Mouse (Mus musculus) cerebellum, adult (tissue): ENCODE data around the gene Gm28374.
A peak's percentile ranks its signal among the peaks of the same experiment; 100 is the strongest.
"Not testable (repeated sequence)": the region's sequence is repeated elsewhere in the genome, so short reads cannot be mapped to it uniquely, and the experiment has no call there.

Source experiments
- ATAC-seq: cut with Nextera tagmentation; 2 replicates; pipeline ENCODE4 v1.9.2; 2017; ENCODE audit warnings: mild to moderate bottlenecking, moderate library complexity, mixed read lengths; ENCODE audit not compliant: insufficient number of reproducible peaks, low FRiP score, low TSS enrichment

Gm28374 gene

GRCm38 (mm10) chr19:6058513-6058912 is 23.5 kb downstream of the Gm28374 start:
- ATAC-seq, result no peak

DNA sequence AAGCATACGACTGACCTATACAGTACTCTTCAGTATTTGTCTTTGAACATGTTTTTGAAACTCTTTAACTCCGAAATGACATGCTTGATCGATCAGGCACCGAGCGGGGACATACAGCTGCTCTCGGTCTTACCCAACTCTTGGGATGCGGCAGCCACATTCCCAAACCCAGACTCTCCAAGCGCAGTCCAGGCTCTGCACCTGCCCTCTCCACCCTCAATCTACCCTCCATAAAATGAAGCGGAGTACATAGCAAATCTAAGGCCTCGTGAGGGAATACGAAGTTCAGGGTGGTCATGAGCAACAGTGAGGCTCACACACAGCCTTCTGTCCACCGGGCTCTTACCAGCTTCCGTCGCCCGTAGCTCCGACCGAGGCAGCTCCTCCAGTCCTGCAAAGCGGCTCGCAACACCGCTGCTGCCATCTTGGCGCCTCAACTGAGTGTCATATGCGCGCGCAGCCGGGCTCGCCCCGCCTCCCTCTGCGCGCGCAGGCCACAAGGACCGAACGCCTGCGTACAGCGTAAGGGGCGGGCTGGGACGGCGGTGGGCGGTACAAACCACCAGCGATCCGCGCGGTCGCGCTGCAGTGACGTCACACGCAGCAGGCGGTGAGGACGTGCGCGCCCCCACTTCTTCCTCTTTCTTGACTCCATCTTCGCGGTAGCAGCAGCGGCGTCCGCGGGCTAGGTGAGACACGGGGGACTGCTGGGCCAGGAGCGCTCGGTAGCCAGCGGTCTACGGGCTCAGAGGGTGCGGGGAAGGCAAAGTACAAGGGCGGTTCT is 24.6 kb downstream of the Gm28374 start, which contains the start of the genes Mrpl49 and Fau:
Mrpl49 (minus strand) TSS at position 473 of the 784 bp plus-strand sequence.
Fau (plus strand) TSS at position 532 of the 784 bp plus-strand sequence.
- peak; percentile 77; the same call in 1 of the 2 replicates for ATAC-seq

GRCm38 (mm10) chr19:6056696-6057095 is 25.4 kb downstream of the Gm28374 start:
- ATAC-seq, result no peak

- no peak for ATAC-seq
Observed at GRCm38 (mm10) chr19:6054296-6054695, 27.8 kb downstream of the Gm28374 start.

DNA sequence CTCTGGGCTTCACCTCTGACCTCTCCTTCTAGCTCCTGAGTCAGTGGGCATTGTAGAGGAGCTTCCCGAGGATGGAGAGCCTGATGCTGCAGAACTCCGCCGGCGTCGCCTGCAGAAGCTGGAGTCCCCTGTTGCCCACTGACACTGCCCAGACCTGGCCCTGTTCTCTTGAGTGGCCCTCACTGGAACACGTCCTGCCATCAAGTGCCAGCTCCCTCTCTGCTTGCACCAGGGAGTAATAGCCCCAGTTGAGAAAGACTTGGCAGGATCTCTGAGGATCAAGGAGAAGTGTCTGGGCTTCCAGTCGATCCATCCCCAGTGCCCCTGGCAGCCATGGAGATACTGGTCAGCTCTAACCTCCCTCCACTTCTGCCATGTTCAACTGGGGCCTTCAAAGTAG is 29.5 kb downstream of the Gm28374 start:
- no peak for ATAC-seq

DNA sequence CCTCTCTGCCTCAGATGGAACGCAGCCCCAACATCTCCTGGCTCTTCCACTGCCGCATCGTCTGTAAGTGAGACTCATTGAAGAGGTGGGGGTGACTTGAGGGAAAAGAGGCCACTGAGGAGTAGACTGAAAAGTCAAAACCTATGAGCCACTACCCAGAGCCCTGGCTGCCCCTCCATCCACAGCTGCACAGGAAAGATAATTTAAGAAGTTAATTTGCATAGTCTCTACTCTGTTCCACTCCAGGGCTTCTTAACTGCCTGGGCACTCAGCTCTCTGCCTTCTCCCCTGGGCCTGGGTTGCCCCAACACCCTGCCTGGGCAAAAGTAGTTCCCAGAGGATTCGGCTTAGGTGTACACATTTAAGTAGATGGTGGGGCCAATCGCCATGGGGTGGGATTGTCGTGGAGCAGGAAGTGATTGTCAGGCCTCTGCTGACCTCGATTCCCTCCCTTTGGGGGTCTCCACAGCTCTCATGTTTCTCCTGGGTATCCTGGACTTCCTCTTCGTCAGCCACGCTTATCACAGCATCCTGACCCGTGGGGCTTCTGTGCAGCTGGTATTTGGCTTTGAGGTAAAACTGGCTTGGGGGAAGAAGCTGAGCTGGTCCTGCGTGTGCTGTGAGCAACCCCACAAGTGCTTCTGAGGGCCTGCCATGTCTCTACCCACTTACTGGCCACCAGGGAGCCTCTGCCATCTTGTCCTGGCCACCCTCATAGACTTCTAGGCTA is 33.2 kb downstream of the Gm28374 start:
- ATAC-seq, result no peak

DNA sequence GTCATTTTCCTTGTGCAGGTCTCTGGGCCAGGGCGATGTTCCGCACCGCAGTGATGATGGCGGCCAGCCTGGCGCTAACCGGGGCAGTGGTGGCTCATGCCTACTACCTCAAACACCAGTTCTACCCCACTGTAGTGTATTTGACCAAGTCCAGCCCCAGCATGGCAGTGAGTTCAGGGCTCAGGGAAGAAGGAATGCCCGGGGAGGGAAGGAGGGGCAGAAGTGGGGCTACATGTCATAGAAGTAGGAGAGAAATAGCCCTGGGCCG is 34.2 kb downstream of the Gm28374 start:
- no peak for ATAC-seq

DNA sequence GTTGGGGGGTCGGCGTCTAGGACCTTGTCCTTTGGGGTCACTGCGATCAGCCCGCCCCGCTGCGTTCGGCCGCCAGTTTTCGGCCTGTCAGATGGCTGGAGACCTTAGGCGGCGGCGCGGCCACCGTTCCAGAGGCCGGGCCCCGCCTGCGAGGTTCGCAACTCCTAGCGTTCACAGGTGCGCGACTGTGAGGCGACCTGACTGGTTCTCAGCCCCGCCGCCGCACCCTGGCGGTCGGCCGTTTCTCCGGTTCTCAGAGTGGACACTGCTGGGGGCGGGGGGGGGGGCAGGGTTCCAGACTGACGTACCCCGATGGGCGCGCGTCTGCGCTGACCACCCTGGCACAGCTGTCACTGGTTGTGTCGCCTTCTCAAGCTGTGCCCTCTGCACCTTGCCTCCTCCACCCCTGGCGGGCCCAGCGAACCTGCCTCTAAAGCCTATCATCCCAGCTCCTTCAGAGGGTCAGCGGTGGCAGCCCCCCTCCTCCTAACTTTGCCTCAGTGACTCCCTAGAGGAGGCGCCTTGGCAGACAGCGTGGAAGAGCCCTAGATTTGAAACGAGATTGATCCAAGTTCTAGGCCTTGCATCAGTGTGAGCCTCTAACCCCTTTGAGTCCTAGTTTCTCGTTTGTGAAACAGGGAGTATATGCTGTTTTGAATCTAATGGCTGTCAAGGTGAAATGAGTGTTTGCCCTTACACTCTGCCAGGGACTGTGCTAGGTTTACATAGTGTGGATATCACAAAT is 34.7 kb downstream of the Gm28374 start:
- peak; percentile 4; the same call in 1 of the 2 replicates for ATAC-seq

DNA sequence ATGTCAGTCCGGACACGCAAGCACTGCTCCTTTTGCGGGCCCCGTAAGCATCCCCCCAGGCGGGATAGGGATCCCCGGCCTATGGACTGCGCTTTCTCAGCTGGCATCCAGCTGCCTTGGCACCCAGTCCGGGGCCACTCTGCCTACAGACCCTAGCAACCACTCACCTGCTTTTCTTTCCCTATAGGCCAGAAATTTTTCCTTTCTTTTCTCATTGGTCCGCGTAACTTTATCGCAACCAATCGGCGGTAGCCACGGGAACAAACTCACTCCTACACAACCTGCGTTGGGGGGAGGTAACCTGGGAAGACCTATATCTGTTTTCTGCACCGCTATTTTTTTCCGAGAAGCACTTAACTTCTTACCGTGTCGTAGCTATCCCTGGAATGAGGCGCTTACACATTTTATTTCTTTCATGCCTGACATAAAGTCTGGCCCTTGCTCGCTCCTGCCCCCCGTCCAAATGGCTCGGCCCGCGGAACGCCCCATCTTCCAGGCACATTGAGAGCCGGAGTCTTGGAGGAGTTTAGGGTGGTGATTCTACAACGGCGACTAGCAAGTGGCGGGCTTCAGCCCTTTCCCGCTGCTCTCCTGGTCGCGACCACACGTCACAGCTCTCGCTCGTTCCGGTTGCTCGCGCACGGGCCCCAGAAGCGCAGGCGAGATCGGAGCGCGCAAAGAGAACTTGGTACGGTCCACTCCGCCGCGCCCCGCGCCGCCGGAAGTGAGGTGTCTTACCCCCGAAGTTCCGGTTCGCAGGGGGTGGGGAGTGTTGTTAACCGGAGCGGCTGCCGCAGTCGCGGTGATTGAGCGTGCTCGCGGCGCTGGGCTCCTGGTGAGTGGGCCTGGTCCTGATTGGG is 35.5 kb downstream of the Gm28374 start, which contains the start of gene Syvn1:
Syvn1 (plus strand) TSS at position 283 of the 860 bp plus-strand sequence.
- peak; percentile 89 for ATAC-seq

- ATAC-seq, result 0 out of 2 replicates have a peak, but pooled peaks have one; percentile 3
Observed at GRCm38 (mm10) chr19:6045366-6046293, 36.4 kb downstream of the Gm28374 start.

DNA sequence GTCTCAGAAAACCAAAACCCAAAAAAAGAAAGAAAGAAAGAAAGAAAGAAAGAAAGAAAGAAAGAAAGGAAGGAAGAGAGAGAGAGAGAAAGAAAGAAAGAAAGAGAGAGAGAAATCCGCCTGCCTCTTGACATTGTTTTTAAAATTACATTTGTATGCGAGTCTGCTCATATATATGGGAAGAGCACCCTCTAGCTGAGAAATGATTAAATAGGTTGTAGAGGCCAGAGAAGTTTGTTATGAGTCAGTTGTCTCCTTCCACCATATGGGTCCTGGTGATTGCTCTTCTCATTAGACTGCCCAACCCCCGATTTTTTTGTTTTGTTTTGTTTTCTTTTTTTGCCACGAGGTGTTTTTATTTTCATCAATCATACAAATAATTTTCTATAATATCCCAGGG is 38.0 kb downstream of the Gm28374 start:
- not testable (repeated sequence) for ATAC-seq

DNA sequence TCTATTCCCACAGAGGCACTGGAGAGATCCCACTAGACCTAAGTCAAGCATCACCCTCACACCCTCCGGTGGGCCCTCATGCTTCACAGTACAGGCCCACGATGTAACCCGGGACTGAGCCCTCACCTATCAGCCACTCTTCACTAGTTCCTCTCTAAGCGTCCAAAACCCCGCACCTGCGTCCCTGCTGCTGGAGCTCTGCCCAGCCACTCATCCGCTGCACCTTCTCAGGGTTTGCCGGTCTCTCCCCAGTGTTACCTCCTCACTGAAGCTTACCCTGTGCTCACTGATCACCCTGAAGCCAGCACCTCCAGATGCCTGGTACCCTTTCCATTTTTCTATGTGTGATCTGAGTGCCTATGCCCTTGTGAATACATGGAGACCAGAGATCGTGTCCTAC is 39.8 kb downstream of the Gm28374 start:
- no peak for ATAC-seq

DNA sequence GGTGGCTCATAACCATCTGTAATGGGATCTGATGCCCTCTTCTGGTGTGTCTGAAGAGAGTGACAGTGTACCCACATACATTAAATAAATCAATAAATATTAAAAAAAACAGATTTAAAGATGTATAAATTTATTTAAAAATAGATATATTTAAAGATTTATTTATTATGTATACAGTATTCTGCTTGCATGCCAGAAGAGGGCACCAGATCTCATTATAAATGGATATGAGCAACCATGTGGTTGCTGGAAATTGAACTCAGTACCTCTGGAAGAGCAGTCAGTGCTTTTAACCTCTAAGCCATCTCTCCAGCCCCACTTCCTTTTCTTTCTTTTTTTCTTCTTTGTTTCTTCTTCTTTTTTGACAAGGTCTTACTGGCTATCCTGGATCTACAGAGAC is 42.1 kb downstream of the Gm28374 start:
- no peak for ATAC-seq

- no peak for ATAC-seq
Observed at GRCm38 (mm10) chr19:6038326-6038725, 43.7 kb downstream of the Gm28374 start.

- no peak for ATAC-seq
Observed at GRCm38 (mm10) chr19:6037695-6038094, 44.4 kb downstream of the Gm28374 start.

GRCm38 (mm10) chr19:6035966-6036585 is 46.0 kb downstream of the Gm28374 start:
- no peak for ATAC-seq

DNA sequence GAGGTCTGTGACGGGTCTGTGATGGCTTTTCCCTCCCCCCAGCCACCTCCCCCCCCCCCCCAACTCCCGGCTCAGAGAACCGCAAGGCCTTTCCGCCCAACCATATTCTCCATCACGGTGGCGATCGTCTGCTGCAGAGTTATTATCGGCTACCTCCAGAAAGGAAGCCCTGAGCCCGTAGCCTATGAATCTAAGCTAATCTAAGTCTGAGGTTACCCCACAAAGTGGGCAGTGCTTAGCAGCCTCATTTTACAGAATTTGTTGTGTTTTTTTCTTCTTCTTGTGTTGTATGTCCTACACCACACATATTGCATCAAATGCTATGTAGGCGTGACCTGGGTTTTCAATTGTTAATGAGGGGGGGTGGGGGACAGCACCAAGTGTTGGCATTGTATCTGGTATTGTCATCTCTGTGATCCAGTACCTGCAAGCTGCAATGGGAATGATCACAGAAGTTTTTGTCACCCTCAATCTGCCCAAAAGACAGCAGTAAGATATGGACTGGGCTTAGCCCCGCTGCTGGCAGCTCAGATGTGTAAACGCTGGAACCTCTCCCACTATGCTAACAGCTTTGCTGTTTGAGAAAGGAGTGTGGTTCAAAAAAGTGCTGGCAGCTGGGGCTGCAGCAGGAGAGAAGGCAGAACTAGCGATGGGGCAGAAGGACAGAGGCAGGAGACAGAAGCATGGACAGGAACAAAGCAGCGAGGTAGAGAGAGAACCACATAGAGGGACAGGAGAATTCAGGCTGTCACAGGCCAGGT is 51.4 kb downstream of the Gm28374 start:
- no peak for ATAC-seq

DNA sequence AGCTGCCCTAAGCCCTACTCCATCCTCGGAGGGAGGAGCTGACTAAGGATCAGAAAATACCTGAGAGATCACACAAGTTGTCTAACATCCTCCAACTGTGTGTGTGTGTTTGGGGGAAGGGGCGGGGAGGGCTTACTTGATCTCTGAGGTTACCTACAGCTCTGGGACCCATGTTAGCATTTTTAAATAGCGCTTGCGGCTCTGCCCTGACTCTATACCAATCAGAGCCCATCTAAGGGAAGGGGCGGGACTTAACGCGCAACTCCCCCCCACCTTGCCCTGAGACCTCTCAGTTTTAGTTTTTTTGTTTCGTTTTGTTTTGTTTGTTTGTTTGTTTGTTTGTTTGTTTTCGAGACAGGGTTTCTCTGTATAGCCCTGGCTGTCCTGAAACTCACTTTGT is 52.6 kb downstream of the Gm28374 start:
- ATAC-seq, result no peak
